Mouse (Mus musculus): ENCODE data around the gene Srebf2.

Gene Srebf2

DNA sequence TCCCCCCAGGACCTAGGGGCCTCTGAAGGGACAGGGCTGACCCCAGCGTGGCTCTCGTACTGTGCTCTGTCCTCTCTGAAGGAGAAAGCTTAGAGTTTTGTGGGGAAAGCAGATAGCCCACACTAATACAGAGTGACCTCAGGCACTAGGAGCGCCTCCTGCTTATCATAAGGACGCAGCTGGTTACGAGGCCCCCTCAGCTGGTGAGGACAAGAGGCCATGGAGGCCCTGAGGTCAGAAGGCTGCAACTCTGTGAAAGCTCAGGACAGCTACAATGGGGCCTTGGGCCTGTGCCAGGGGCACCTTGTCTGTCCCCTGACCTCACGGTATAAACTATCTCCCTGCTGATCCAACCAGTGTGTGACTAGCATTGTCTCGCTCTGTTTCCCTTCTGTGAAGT lies 37.2 kb downstream of the Srebf2 start:
- no peak for DNase-seq

DNA sequence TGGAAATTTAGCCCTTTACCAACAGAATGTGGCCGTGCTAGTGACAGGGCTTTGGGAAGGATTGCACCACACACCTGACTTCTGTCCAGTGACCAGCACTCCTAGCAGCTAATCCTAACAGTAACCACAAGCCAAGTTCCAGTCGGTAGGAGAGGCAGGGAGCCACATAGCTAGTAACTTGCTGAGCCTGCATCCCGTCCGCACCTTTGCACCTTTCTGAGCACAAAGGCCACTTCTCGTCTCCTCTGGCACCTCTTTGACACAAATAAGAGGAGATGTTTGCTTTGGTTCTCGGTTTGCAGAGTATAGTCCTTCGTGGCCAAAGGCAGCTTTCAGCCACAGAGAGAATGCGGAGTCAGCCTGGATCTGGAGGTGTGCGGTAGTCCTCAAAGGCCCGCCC lies 37.7 kb downstream of the Srebf2 start:
- no peak for DNase-seq

DNA sequence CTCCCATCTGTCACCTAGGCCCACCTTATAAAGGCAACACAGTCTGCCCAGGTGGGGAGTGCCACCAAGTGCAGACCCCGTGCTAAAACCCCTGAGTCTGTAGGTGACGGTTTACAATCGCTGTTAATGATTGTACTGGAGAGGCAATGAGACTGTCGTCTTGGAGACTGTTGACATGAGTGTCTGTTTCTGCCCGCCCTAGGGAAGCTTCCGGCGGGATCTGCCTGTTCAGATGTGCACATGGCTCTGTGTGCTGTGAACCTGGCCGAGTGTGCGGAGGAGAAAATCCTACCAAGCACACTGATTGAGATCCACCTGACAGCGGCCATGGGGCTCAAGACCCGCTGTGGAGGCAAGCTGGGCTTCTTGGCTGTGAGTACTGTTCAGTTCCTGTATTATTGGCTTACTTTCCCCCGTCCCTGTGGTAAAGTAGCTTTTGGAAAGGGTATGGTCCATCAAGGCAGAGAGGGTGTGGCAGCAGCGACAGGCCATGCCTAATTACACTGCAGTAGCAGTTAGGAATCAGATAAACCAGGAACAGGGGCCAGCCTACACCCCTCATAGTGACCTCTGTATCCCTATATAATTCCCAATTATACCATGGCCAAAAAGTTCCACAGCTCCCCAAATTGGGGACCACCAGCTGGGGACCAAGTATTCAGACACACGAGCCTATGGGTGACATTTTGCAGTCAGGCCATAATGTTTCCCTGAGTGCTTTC lies 38.2 kb downstream of the Srebf2 start:
- DNase-seq = no peak

DNA sequence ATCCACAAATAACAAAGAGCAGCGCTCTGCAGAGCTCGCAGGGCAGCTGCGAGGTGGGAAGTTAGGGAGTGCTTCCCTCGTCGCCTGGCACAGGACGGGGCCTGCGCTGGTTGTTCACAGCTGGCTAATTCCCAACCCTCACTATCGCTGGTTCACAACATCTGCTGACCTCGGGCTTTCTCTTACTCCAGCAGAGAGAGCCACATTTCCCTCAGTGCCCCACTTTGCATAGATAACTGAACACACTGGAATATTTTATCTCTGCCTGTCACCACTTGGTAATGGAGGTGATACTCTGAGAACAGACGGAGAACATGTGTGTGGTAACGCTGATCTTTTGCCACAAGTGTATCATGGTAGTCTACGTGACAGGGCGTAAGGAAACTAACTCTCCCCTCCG lies 39.1 kb downstream of the Srebf2 start:
- no peak for DNase-seq

- DNase-seq = no peak
Observed at GRCm38 (mm10) chr15:82186931-82187330, 40.0 kb downstream of the Srebf2 start.

DNA sequence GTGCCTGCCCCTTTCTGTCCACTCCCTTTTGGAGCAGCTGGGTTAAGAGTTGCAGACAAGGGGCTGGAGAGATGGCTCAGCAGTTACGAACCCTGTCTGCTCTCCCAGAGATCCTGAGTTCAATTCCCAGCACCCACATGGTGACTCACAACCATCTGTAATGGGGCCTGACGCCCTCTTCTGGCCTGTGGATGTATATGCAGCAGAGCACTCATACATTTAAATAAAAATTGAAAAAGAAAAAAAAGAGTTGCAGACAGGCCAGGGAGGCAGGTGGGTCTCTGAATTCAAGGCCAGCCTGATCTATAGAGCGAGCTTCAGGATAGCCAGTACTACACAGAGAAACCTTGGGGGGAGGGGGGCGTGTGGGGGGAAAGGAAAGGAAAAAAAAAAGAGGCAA lies 40.4 kb downstream of the Srebf2 start:
- DNase-seq = no peak

GRCm38 (mm10) chr15:82187924-82188323 lies 40.9 kb downstream of the Srebf2 start:
- DNase-seq = no peak

DNA sequence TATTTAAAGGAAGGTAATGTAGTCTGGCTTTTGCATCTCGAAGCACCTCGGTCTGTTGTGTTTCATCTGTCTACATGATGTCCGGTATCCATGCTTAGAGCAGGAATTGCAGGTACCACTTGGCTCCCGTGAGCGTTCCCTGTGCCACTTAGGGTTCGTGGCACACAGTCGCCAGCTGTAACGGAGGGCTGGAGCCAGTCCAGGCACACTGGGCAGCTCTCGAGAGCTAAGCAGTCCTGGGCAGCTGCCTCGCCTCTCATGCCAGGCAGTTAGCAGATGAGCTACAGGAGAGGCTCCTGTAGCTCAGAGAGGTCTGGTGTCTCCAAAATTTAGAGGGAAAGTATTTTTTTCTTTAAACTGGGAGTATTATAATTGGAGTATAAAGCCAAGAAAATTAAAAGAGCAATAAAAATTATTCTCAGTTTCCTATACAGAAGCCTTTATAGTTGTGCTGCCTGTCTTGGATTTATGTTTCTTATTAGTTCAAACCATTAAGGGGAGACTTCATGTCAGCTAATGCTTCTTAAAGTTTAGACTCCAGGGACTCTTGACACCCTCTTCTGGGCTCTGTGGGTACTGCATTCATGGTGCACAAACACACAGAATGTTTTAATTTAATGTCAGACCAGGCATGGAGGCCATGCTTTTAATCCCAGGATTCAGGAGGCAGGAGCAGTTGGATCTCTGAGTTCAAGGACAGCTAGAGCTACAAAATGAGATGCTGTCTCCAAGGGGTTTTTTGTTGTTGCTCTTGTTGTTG lies 41.7 kb downstream of the Srebf2 start:
- DNase-seq = peak; percentile 40

DNA sequence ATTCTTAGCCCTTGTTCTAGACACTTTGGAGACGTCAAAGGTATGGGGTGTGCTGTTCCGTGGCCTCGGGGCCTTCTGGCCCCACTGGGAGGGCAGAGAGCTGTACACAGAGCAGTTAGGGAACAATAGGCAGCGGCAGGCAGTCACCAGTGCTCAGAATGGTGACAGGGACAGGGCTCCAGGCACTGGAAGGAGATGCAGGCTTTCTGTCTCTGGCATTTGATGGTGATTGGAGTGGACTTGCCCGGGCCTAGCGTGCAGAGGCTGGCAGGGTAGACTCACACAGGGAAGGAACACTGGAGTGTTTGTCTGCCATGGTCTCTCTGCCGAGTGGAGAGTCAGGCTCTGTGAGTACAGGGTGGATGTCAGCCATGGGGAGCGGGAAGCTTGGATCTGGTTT lies 45.6 kb downstream of the Srebf2 start:
- no peak for DNase-seq

GRCm38 (mm10) chr15:82196300-82196699 lies 49.3 kb downstream of the Srebf2 start:
- no peak for DNase-seq

DNA sequence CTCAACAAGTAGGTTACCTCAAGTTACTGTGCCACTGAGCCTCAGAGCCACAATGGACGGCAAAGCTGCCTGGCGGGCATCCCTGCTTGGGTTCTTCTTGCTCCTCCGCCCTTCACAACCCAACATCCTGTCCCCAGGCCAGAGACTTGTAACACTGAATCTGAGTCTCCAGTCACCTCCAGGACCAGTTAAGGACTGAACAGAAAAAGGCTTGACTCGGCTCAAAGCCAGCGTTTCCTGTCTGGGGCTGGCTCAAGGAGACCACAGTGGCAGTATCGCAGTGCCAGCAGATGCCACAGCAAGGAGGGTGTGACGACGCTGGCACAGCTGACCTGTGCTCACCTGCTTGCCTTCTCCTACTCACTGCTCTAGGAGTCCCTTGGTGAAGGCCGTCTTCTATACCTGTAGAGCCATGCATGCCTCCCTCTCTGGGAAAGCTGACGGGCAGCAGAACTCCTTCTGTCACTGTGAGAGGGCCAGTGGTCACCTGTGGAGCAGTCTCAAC lies 50.3 kb downstream of the Srebf2 start:
- DNase-seq = no peak

GRCm38 (mm10) chr15:82197937-82198336 lies 51.0 kb downstream of the Srebf2 start:
- no peak for DNase-seq

GRCm38 (mm10) chr15:82198342-82198741 lies 51.4 kb downstream of the Srebf2 start:
- DNase-seq = no peak

DNA sequence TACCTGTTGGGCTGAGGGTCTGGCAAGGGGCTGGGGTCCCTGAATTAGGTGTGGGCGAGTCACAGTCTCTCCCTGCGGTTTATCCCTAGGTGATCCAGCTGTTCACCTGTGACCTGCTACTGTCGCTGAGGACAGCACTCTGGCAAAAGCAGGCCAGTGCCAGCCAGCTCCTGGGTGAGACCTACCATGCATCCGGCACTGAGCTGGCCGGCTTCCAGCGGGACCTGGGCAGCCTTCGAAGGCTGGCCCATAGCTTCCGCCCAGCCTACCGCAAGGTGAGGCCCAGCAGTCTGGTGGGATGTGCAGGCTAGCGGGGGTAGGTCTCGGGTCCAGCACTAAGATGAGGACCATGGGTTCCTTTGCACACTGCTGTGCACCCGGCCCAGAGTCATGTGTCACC lies 52.6 kb downstream of the Srebf2 start:
- DNase-seq = no peak

GRCm38 (mm10) chr15:82202086-82202485 lies 55.1 kb downstream of the Srebf2 start:
- no peak for DNase-seq

- no peak for DNase-seq
Observed at GRCm38 (mm10) chr15:82203090-82203489, 56.1 kb downstream of the Srebf2 start.

GRCm38 (mm10) chr15:82203611-82204351 lies 56.8 kb downstream of the Srebf2 start:
- DNase-seq = no peak

DNA sequence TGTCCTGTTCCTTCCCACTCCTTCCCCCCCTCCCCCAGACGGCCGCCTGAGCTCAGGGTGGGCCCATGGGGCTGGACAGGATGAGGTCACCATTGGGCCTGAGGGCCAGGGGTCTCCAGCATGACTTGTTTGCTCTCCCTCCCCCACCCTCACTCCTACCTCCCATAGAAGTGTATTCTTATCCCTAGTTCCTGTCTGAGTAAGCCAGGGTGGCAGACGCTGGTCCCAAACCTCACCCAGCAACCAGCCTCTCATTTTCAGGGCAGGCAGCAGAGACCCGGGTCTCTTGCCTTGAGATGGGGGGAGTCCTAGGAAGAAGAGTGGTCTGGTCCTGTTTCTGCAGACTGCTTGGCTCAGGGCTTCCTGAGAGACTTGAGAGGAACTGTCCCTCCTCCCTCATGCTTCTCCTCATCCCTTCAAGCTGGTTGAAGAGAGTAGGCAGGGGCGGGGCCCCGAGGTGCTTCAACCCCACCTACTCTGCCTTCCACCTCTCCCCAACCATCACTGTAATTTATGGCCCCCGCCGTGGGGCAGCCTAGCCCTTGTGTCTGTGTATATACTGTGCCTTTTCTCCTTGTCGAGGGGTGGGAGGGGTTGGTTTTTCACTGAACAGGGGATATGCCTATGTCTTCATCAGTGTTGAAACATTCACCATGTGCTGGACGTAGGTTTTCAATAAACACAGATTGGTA lies 57.8 kb downstream of the Srebf2 start:
- no peak for DNase-seq

DNA sequence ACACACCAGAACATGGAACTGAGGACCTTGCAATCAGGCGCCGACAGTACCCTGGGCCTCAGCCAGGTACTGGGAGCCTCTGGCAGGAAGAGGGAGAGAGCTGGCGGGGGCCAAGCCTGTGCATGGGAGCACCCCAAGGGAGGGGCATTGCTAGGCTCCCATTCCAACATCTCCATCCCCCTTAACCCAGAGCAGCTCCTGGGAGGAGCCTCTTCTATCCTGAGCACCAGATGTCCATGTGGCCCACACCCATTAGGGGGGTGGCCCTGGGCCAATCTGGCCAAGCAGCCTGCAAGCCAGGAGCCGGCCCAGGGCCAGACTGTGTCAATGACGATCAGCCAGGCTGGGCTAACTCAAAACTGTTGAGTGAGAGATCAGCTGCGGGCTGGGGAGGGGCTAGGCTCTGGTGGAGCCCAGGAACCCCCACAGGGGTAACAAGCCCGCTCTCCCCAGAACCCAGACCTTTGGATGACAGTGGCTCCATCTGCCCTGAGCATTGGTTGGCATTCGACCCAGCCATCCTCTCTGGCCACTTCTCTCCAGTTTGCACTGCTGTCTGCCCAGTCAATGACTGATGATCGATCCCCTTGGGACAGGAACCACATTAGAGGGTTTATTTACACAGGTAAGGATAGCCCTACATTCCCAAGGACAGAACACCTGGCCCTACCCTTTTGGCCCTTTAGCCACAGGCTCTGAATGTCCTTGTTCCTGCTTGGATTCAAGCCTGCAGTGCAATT lies 59.6 kb downstream of the Srebf2 start:
- peak; percentile 82 for DNase-seq

DNA sequence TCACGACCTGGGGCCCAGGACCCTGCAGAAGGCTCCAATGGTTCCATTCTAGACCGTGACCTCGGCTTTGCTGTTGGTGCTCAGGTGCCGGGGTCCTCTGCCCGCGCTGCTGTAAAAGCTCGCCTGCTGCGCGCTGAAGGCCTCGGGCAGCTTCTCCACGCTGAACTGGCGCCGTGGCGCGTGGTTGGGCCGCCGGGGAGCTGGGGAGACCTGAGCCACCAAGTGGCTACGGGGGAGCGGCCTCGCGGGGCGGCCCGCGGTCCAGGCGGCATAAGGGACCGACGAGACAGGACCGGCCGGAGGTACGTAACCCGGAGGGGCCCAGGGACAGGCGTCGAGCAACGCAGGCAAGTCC lies 60.1 kb downstream of the Srebf2 start:
- DNase-seq = no peak

- no peak for DNase-seq
Observed at GRCm38 (mm10) chr15:82207504-82208219, 60.7 kb downstream of the Srebf2 start.

- no peak for DNase-seq
Observed at GRCm38 (mm10) chr15:82208307-82208706, 61.3 kb downstream of the Srebf2 start.
